Mouse (Mus musculus) retina, adult 2 months (tissue): ENCODE measurements around the gene Abcg2.
A peak's percentile ranks its signal among the peaks of the same experiment; 100 is the strongest.

Experiments used
- DNase-seq: peaks from one replicate; pipeline ENCODE4 v3.0.0-alpha.2; 2012; ENCODE audit warnings: low read depth, low spot score

Gene Abcg2

GRCm38 (mm10) chr6:58638566-58638965, 54.2 kb downstream of the Abcg2 start:
- DNase-seq: no peak

DNA sequence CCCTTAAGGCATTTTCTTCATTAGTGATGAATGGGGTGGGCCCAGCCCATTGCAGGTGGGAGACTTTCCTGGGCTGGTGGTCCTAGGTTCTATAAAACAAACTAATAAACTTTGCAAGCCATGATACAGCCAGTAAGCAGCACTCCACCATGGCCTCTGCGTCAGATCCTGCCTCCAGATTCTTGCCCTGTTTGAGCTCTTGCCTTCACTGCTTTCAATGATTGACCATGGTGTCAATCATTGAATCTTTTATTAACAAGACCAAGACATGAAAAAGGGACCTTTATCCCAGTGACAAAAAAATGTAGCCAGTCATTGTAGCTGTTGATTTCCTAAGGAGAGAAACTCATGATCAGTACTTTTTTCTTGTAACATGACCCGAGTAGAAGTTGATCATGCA, 55.1 kb downstream of the Abcg2 start:
- no peak for DNase-seq

- DNase-seq: peak; percentile 13
These were observed 56.2 kb downstream of the Abcg2 start for GRCm38 (mm10) chr6:58640333-58641018.

DNA sequence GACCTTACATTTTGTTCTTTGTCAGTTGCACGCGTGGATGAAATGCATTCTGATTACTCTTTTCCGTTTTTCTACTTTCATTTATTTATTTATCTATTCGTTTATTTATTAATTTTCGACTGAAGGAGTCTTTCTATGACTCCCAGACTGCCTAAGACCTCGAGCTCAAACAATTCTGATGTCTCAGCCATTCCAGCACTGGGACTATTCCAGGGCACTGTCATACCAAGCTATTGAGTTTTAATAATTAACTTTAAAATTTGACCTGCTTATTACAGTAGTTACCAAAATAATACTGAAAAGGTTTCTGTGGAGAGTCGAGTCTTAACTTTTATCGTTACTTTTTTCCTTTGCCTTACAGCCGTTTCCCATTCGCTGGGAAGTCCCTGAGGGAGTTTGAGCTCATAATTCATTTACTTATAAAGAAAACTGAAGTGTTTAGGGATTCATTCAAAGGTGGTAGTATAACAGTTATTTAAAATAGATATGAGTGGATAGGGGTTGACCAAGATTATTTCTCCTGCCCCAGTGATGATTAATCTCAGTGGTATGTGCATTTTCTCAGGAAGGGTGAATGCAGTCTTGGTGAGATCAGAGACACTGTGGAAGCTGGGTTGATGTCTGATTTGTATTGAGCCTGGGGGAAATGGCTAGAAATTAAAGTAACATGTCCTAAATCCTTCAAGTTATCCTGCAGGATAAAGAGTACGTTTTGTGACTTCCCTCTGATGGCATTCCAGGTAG, 56.9 kb downstream of the Abcg2 start:
- no peak for DNase-seq

DNA sequence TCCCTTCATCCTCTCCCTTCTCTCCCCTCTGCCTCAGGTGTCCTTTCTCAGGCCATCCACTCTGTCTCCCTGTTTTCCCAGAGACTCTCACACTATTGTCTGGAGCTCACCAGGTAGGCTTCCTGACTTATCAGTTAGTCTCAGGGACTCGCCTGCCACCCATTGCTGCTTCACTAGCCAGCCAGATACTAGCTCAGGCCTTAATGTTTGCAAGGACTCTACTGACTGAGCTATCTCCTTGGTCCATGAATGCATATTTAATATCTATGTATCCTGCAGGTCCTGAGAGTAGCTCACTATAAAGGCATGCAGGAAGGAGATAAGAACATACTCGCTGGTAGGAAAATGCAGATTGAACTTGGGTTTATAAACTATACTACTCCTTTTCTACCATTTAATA, 57.9 kb downstream of the Abcg2 start:
- DNase-seq: no peak

GRCm38 (mm10) chr6:58644586-58644985, 60.3 kb downstream of the Abcg2 start:
- DNase-seq: no peak

GRCm38 (mm10) chr6:58648100-58648749, 63.9 kb downstream of the Abcg2 start:
- DNase-seq: no peak

- DNase-seq: no peak
These were observed 65.8 kb downstream of the Abcg2 start for GRCm38 (mm10) chr6:58650136-58650535.

DNA sequence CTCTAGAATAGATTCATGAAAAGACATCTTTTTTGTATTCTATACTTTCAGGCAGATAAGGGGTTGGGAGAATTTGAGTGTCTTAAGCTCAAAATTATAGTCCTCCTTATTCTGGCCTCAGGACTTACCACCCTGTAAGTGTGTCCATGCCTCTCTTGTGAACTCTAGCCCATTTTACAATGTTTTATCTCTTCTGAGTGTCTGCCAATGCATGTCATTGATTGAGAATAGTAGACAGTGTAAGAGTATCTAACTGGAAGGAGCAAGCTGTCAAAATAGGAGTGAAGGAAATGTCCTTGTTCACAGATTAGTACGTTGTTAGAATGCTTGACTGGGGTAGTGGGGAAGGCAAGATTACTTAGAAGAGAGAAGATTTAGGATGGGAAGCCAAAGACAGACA, 66.7 kb downstream of the Abcg2 start:
- no peak for DNase-seq

DNA sequence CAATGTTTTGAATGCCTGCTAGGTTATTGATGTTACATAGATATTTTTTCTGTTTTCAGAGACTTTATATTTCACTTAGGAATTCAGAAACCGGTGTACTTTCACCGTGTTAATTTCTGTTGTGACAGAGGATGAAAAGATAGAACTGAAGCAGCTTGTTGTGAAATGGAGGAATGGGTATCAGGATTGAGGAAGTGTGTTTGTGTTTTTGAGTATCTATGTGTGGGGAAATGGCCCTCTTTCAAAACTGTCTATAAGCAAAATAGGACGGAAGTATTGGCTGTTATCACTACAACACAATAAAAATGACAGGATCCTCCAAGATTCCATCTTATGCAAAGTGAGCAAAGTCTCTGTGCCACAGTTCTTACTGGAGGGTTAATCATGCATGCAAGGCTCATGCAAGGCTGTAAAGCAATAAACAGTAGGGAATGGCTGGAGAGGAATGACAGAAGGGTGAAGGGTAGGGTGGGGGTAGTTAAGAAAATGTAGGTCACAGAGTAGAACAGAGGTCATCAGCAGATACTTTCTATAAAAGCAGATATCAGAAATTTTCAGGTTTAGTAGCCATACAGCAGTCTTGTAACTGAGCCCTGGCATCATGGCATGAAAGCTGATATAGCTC, 76.7 kb downstream of the Abcg2 start:
- DNase-seq: no peak

DNA sequence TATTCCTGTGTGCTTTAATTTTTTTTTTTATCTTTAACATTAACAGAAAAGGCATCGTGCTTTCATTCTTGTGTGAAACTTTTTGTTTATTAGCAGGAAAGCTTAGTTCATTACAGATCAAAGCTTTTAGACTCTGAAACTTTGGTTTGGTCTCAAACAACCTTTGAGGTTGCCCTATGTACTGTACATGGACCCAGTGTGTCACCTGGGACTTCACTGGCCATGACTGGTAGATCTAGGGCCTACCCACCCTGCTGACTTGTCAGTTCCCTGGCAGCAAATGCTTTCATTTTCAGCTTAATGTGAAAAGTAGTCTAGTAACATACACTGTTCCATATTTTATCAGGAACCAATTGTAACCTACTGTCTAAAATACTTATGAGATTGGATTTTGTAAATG, 93.5 kb downstream of the Abcg2 start:
- DNase-seq: no peak

DNA sequence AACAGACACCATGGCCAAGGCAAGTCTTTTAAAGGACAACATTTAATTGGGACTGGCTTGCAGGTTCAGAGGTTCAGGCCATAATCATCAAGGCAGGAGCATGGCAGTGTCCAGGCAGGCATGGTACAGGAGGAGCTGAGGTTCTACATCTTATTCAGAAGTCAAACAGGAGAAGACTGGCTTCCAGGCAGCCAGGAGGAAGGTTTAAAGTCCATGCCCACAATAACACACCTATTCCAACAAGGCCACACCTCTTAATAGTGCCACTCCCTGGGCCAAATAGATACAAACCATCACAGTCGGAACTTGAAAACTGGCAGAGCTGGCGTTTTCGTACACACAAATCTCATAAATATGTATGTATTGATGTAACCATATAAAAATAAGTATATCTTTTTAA, 94.2 kb downstream of the Abcg2 start:
- no peak for DNase-seq

GRCm38 (mm10) chr6:58691584-58691983, 107.3 kb downstream of the Abcg2 start:
- DNase-seq: no peak

DNA sequence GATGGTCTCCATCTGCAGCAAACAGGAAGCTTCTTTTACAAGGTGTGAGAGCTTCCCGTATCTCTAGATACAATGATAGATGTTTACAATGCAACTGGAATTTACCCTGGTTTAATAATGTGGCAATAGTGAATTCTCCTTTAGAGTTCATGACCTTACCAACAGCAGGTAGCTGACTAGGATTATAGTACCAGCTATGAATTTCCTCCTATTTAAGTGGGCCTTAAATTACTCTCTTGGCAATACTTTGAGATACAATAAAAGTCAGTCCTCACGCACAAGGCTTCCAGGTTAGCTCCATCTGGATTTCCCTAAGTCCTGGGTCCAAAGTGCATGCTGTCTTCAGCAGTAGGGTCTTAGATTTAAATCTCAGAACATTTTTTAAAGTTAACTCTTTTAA, 109.9 kb downstream of the Abcg2 start:
- DNase-seq: no peak

GRCm38 (mm10) chr6:58694765-58695164, 110.4 kb downstream of the Abcg2 start:
- no peak for DNase-seq

- no peak for DNase-seq
These were observed 126.0 kb downstream of the Abcg2 start for GRCm38 (mm10) chr6:58710369-58710768.

- no peak for DNase-seq
These were observed 127.6 kb downstream of the Abcg2 start for GRCm38 (mm10) chr6:58711909-58712308.

DNA sequence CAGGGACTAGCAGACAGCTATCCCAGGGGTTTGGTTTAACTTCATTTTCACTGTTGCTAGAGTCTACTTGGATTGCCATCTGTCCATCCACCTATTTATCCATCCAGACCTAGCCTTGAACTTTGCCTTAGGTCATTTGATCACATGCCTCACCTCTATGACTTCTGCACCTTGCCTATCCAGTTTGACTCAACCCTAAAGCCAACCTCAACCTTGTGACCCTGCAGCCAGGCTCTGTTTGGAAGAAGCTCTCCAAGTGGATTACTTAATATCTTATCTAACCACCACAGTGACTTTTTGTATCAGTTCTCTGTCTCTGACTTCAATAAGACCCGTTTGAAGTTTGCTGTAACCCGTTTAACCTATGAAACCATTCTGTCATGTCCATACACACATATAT, 149.5 kb downstream of the Abcg2 start:
- DNase-seq: no peak

DNA sequence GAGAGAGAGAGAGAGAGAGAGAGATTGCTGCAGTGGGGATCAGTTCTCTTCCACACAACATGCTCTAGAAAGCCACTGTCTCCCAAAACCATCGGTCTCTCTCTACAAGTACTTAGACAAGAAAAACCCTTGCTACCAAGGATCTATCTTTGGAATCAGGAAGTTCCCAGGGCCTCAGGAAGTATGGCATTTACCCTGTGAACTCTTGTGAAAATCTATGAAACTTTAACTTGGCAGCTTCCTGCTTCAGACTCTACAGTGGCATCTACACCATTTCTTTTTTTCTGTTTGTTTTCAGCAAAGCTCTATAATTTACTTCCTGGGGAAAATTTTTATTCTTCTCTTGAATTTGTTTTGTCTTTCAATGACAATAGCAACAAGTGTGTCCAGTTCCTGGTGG, 150.8 kb downstream of the Abcg2 start:
- no peak for DNase-seq
